In genomic region chr11:116215991-116216390, GRCm38 (mm10) we compare ENCODE assay signal across 23 mouse cellular contexts. TPM values are rescaled to one million over a fixed set of nuclear protein-coding genes. Genes with fewer than 3 reads are reported as not detected.
"Had no signal": no experiment of that assay in that cellular context is flagged by ENCODE, and none has a peak within 500 bp of the region (broad histone marks: within the 10 kb centered on the region; RNA-seq: fewer than 3 reads in every experiment).

No protein-coding gene starts in this region.

- H3K4me2 ChIP-seq: limb, embryonic 13.5 days; liver, embryonic 13.5 days; midbrain, embryonic 12.5 days; neural tube, embryonic 13.5 days; stomach, embryonic 15.5 days had no signal

- H3K9me3 ChIP-seq: limb, embryonic 10.5 days; liver, embryonic 13.5 days; midbrain, embryonic 12.5 days; neural tube, embryonic 13.5 days; stomach, embryonic 15.5 days had no signal

- H3K27ac ChIP-seq: layer of hippocampus, adult 2 months; limb, embryonic 10.5 days; limb, embryonic 13.5 days; liver, embryonic 13.5 days; macrophage; midbrain, embryonic 12.5 days; neural tube, embryonic 13.5 days; stomach, embryonic 15.5 days had no signal

- H3K36me3 ChIP-seq: liver, embryonic 13.5 days; midbrain, embryonic 12.5 days had no signal

- DNase-seq: kidney, adult 18-20 months; kidney, adult 9 months; kidney, postnatal 25 days; layer of hippocampus, adult 9-11 months; liver; liver, embryonic 13.5 days; lung, adult 2 months; retina, postnatal 1 day; right cerebral cortex, postnatal 25 days; spleen, adult 18-20 months; thymus, adult 2 months; thymus, postnatal 14 days had no signal

- ATAC-seq: intestine, embryonic 16.5 days; midbrain, embryonic 16.5 days had no signal

- H3K4me3 ChIP-seq: layer of hippocampus, adult 2 months; limb, embryonic 10.5 days; limb, embryonic 13.5 days; liver, embryonic 13.5 days; midbrain, embryonic 12.5 days; myocyte; neural tube, embryonic 13.5 days; stomach, embryonic 15.5 days had no signal

- H3K9ac ChIP-seq: limb, embryonic 13.5 days; liver, embryonic 13.5 days; midbrain, embryonic 12.5 days; neural tube, embryonic 13.5 days; stomach, embryonic 15.5 days had no signal

RNA-seq across cellular contexts. Expression of gene Evpl, which starts 21.9 kb away (rescaled TPM):
- total RNA-seq: monocyte, adult 5-6 weeks had no signal
- polyA plus RNA-seq: macrophage had no signal
